Mouse (Mus musculus) heart, embryonic 12.5 days (tissue): ENCODE measurements around the gene Serpini2. TPM values are rescaled to one million over a fixed set of nuclear protein-coding genes. Genes with fewer than 3 reads are reported as not detected.
"Not testable (repeated sequence)": the region's sequence is repeated elsewhere in the genome, so short reads cannot be mapped to it uniquely, and the experiment has no call there.

Experiments used
- ATAC-seq: fragments of 200-750 bp; cut with Nextera tagmentation; 2 replicates; pipeline ENCODE4 v1.8.0; 2017; ENCODE audit warnings: moderate TSS enrichment, moderate library complexity; ENCODE audit not compliant: insufficient number of reproducible peaks, low FRiP score
- H3K27ac ChIP-seq: fragments of 300-500 bp; sonication (generic); 2 replicates; pipeline ENCODE4 v1.5.1; 2016; ENCODE audit warnings: mild to moderate bottlenecking, moderate library complexity; ENCODE audit not compliant: poor library complexity, severe bottlenecking
- H3K27me3 ChIP-seq: fragments of 300-500 bp; sonication (generic); replicated peaks from 2 replicates; pipeline ENCODE4 v1.6.1; 2016; ENCODE audit warnings: mild to moderate bottlenecking, moderate library complexity
- H3K36me3 ChIP-seq: fragments of 300-500 bp; sonication (generic); 2 replicates; pipeline ENCODE4 v1.6.1; 2016; ENCODE audit warnings: mild to moderate bottlenecking, moderate library complexity
- H3K4me1 ChIP-seq: fragments of 300-500 bp; sonication (generic); replicated peaks from 2 replicates; pipeline ENCODE4 v1.6.1; 2016; ENCODE audit warnings: mild to moderate bottlenecking
- H3K4me2 ChIP-seq: fragments of 300-500 bp; sonication (generic); 2 replicates; pipeline ENCODE4 v1.6.1; 2016; ENCODE audit warnings: mild to moderate bottlenecking, moderate library complexity
- H3K4me3 ChIP-seq: fragments of 300-500 bp; sonication (generic); 2 replicates; pipeline ENCODE4 v1.5.1; 2016; ENCODE audit warnings: mild to moderate bottlenecking
- H3K9ac ChIP-seq: fragments of 300-500 bp; sonication (generic); 2 replicates; pipeline ENCODE4 v1.6.1; 2016; ENCODE audit warnings: mild to moderate bottlenecking, moderate library complexity
- H3K9me3 ChIP-seq: fragments of 300-500 bp; sonication (generic); replicated peaks from 2 replicates; pipeline ENCODE4 v1.6.1; 2016; ENCODE audit warnings: mild to moderate bottlenecking, moderate library complexity
- WGBS: fragments of 180-500 bp; shearing (Covaris S2); methylation state at CpG from one replicate; pipeline ENCODE4 v1.1.7; 2016; 5-methylcytosine and 5-hydroxymethylcytosine counted together
- polyA plus RNA-seq: library from polyadenylated mRNA; unstranded; fragments of >200 nt; fragmentation: Nextera tagmentation; extraction: Ambion mirVana; gene quantifications from 2 replicates; pipeline ENCODE4 v1.2.1, GENCODE M21; 2016

The Serpini2 gene
- polyA plus RNA-seq, result not detected in 2 replicates

GRCm38 (mm10) chr3:75269978-75270377, at the start of gene Serpini2:
Gene Serpini2 (minus strand): TSS chr3:75270078.
- Histone ChIP-seq H3K36me3 (no peaks in the 10 kb centered on the region), H3K27ac (no peak within 1 kb of the TSS), H3K27me3 (no peaks in the 10 kb centered on the region), H3K4me2 (no peak within 1 kb of the TSS), H3K9me3 (no peaks in the 10 kb centered on the region), H3K4me3 (no peak within 1 kb of the TSS), H3K9ac (no peak within 1 kb of the TSS), H3K4me1 (no peaks in the 10 kb centered on the region)
- 75% methylated on average over 2 of the region's 2 CpGs for WGBS
- ATAC-seq, result no peak

DNA sequence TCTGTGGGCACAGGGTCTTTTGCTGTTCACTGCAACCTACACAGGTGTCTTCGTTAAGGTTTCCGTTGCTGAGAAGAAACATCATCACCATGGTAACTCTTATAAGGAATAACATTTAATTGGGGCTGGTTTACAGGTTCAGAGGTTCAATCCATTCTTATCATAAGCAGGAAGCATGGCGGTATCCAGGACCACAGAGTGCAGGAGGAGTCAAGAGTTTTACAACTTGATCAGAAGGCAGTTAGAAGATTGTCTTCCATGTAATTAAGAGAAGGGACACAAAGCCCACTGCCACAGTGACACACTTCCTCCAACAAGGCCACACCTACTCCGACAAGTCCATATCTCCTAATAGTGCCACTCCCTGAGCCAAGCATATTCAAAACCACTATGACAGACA, 39.0 kb upstream of the Serpini2 start:
- ATAC-seq, result no peak
- no peaks in the 10 kb centered on the region for H3K27me3 ChIP-seq
- WGBS, result 81% methylated on average over 4 of the region's 4 CpGs
- no peaks in the 10 kb centered on the region for H3K9me3 ChIP-seq
- no peaks in the 10 kb centered on the region for H3K4me1 ChIP-seq
- no peak overlapping the region for H3K4me2 ChIP-seq
- no peaks in the 10 kb centered on the region for H3K36me3 ChIP-seq
- H3K27ac ChIP-seq, result no peak overlapping the region
- H3K4me3 ChIP-seq, result no peak overlapping the region
- H3K9ac ChIP-seq, result no peak overlapping the region

DNA sequence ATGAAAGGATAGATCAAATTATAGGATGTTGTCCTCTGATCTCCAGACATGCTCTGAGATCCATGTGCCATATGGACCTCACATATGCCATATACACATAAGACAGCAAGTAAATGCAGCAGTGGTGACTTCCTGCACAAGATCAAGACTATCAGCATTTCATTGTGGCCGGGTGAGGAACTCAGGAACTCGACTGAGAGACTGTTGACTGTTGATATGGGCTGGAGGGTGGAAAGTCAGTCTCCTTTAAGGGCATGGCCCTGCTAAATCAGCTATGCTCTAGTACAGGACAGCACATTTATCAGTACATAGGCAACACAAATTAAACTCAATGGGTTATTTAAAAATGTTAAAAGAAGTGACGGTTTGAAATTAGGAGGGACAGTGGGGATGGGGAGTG, 38.4 kb upstream of the Serpini2 start:
- no peaks in the 10 kb centered on the region for H3K9me3 ChIP-seq
- no peak overlapping the region for H3K4me2 ChIP-seq
- no peak overlapping the region for H3K9ac ChIP-seq
- H3K27ac ChIP-seq, result no peak overlapping the region
- no peaks in the 10 kb centered on the region for H3K27me3 ChIP-seq
- H3K4me1 ChIP-seq, result no peaks in the 10 kb centered on the region
- no peaks in the 10 kb centered on the region for H3K36me3 ChIP-seq
- 37% methylated on average over 3 of the region's 3 CpGs for WGBS
- ATAC-seq, result no peak
- no peak overlapping the region for H3K4me3 ChIP-seq

- no peak for ATAC-seq
- Histone ChIP-seq H3K36me3 (no peaks in the 10 kb centered on the region), H3K27ac (no peak overlapping the region), H3K4me3 (no peak overlapping the region), H3K4me1 (no peaks in the 10 kb centered on the region), H3K27me3 (no peaks in the 10 kb centered on the region), H3K9me3 (no peaks in the 10 kb centered on the region), H3K9ac (no peak overlapping the region), H3K4me2 (no peak overlapping the region)
- WGBS, result 78% methylated on average over 3 of the region's 3 CpGs
Observed at GRCm38 (mm10) chr3:75305584-75305983, 35.7 kb upstream of the Serpini2 start.

- no peak overlapping the region for H3K4me3 ChIP-seq
- no peak for ATAC-seq
- H3K9ac ChIP-seq, result no peak overlapping the region
- H3K9me3 ChIP-seq, result no peaks in the 10 kb centered on the region
- no peaks in the 10 kb centered on the region for H3K36me3 ChIP-seq
- no peaks in the 10 kb centered on the region for H3K27me3 ChIP-seq
- H3K4me1 ChIP-seq, result no peaks in the 10 kb centered on the region
- WGBS, result 86% methylated on average over 5 of the region's 5 CpGs
- H3K4me2 ChIP-seq, result no peak overlapping the region
- H3K27ac ChIP-seq, result no peak overlapping the region
Observed at GRCm38 (mm10) chr3:75304621-75305020, 34.7 kb upstream of the Serpini2 start.

- Histone ChIP-seq H3K4me2 (no peak overlapping the region), H3K4me1 (peaks cover 9% of the 10 kb centered on the region; the same call in 1 of the 2 replicates), H3K4me3 (no peak overlapping the region), H3K36me3 (no peaks in the 10 kb centered on the region), H3K27ac (no peak overlapping the region), H3K9ac (no peak overlapping the region), H3K9me3 (no peaks in the 10 kb centered on the region), H3K27me3 (no peaks in the 10 kb centered on the region)
- ATAC-seq, result no peak
- WGBS, result 82% methylated on average over 2 of the region's 2 CpGs
Observed at GRCm38 (mm10) chr3:75301072-75301471, 31.2 kb upstream of the Serpini2 start.

DNA sequence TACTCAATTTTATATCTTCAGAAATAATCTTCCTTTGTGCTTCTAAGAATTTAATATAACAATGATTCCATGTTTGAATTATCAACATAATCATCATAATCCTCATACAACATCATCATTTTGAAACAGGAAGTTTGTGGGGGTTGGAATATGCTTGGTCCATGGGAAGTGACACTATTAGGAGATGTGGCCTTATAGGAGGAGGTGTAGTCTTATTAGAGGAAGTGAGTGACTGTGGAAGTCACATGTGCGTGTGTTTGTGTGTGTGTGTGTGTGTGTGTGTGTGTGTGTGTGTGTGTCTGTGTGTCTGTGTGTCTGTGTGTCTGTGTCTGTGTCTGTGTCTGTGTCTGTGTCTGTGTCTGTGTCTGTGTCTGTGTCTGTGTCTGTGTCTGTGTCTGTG, 29.6 kb upstream of the Serpini2 start:
- H3K4me2 ChIP-seq, H3K27ac ChIP-seq, ATAC-seq, H3K36me3 ChIP-seq, H3K27me3 ChIP-seq, H3K4me1 ChIP-seq, H3K4me3 ChIP-seq, H3K9me3 ChIP-seq, H3K9ac ChIP-seq: not testable (repeated sequence)
- WGBS, result 93% methylated on average over 1 of the region's 1 CpGs

GRCm38 (mm10) chr3:75297758-75298111, 27.9 kb upstream of the Serpini2 start:
- no peak overlapping the region; the same call in 1 of the 2 replicates for H3K4me2 ChIP-seq
- H3K4me1 ChIP-seq, result peaks cover 9% of the 10 kb centered on the region; the same call in 1 of the 2 replicates
- no peak for ATAC-seq
- no peak overlapping the region for H3K27ac ChIP-seq
- H3K4me3 ChIP-seq, result no peak overlapping the region
- no peaks in the 10 kb centered on the region for H3K27me3 ChIP-seq
- no peaks in the 10 kb centered on the region for H3K9me3 ChIP-seq
- WGBS, result 34% methylated on average over 3 of the region's 3 CpGs
- H3K9ac ChIP-seq, result no peak overlapping the region
- no peaks in the 10 kb centered on the region for H3K36me3 ChIP-seq

- Histone ChIP-seq H3K27ac (no peak overlapping the region), H3K9me3 (no peaks in the 10 kb centered on the region), H3K36me3 (no peaks in the 10 kb centered on the region), H3K9ac (no peak overlapping the region), H3K4me2 (no peak overlapping the region; the same call in 1 of the 2 replicates), H3K4me1 (peaks cover 9% of the 10 kb centered on the region; the same call in 1 of the 2 replicates), H3K4me3 (no peak overlapping the region), H3K27me3 (no peaks in the 10 kb centered on the region)
- WGBS, result 52% methylated on average over 2 of the region's 2 CpGs
- ATAC-seq, result no peak
Observed at GRCm38 (mm10) chr3:75297026-75297757, 27.3 kb upstream of the Serpini2 start.

GRCm38 (mm10) chr3:75293243-75293642, 23.4 kb upstream of the Serpini2 start:
- no peaks in the 10 kb centered on the region for H3K27me3 ChIP-seq
- H3K9ac ChIP-seq, result no peak overlapping the region
- whole genome bisulfite sequencing, result 75% methylated on average over 2 of the region's 2 CpGs
- no peaks in the 10 kb centered on the region for H3K36me3 ChIP-seq
- H3K9me3 ChIP-seq, result no peaks in the 10 kb centered on the region
- H3K4me3 ChIP-seq, result no peak overlapping the region
- no peak overlapping the region for H3K27ac ChIP-seq
- no peak overlapping the region for H3K4me2 ChIP-seq
- H3K4me1 ChIP-seq, result peaks cover 9% of the 10 kb centered on the region; the same call in 1 of the 2 replicates
- no peak for ATAC-seq

GRCm38 (mm10) chr3:75277455-75277854, 7.6 kb upstream of the Serpini2 start:
- no peak for ATAC-seq
- H3K27me3 ChIP-seq, result no peaks in the 10 kb centered on the region
- 75% methylated on average over 4 of the region's 4 CpGs for WGBS

GRCm38 (mm10) chr3:75276522-75276921, 6.6 kb upstream of the Serpini2 start:
- H3K27ac ChIP-seq, result no peak overlapping the region
- 83% methylated on average over 3 of the region's 3 CpGs for WGBS
- H3K4me1 ChIP-seq, result peaks cover 4% of the 10 kb centered on the region; the same call in 1 of the 2 replicates
- no peaks in the 10 kb centered on the region for H3K36me3 ChIP-seq
- no peaks in the 10 kb centered on the region for H3K9me3 ChIP-seq
- H3K27me3 ChIP-seq, result no peaks in the 10 kb centered on the region
- ATAC-seq, result no peak
- H3K4me2 ChIP-seq, result no peak overlapping the region
- no peak overlapping the region for H3K9ac ChIP-seq
- no peak overlapping the region for H3K4me3 ChIP-seq

More at GRCm38 (mm10) chr3:75277455-75277854, 7.6 kb upstream of the Serpini2 start:
- no peak overlapping the region for H3K4me3 ChIP-seq
- no peak overlapping the region for H3K27ac ChIP-seq
- H3K4me1 ChIP-seq, result peaks cover 4% of the 10 kb centered on the region; the same call in 1 of the 2 replicates
- H3K4me2 ChIP-seq, result no peak overlapping the region
- H3K36me3 ChIP-seq, result no peaks in the 10 kb centered on the region
- H3K9me3 ChIP-seq, result no peaks in the 10 kb centered on the region
- no peak overlapping the region for H3K9ac ChIP-seq
